Comparison of ENCODE assay signal across 7 mouse cellular contexts in genomic region chr10:70096366-70097188, GRCm38 (mm10). TPM values are rescaled to one million over a fixed set of nuclear protein-coding genes. Genes with fewer than 3 reads are reported as not detected.
A peak's percentile ranks its signal among the peaks of the same experiment; 100 is the strongest.
DNase-seq lines count a peak whose midpoint lies in the region; ATAC-seq lines count a peak whose summit lies in the region.

Ccdc6 (plus strand) TSS chr10:70097121.

- H3K9me3 ChIP-seq in intestine, embryonic 15.5 days = no peaks in the 10 kb centered on the region
- no peaks in the 10 kb centered on the region for H3K9me3 ChIP-seq in midbrain, embryonic 11.5 days (ENCODE audit: control insufficient read depth, low read length)

- peak within 1 kb of the TSS; percentile 90 for H3K27ac ChIP-seq in intestine, embryonic 15.5 days
- peak within 1 kb of the TSS; percentile 67 for H3K27ac ChIP-seq in midbrain, embryonic 11.5 days (ENCODE audit: low read depth, low read length)

- under 1% methylated on average over 55 of the region's 77 CpGs for WGBS in intestine, embryonic 15.5 days
- WGBS in midbrain, embryonic 11.5 days = under 1% methylated on average over 40 of the region's 77 CpGs

- intact Hi-C loops in gastrocnemius, postnatal 36 days (cut with DNase I) = loop anchor here (2.0 to 5.0 kb wide), 3 partner anchors 36 to 74 kb away; no protein-coding TSS in a partner anchor
- intact Hi-C loops in left cerebral cortex, postnatal 4 days (cut with DNase I) = loop anchor here (10.0 kb wide), 2 partner anchors 72 to 198 kb away; no protein-coding TSS in a partner anchor

- peaks cover 12% of the 10 kb centered on the region for H3K4me1 ChIP-seq in intestine, embryonic 15.5 days (replicated peaks)
- peaks cover 23% of the 10 kb centered on the region for H3K4me1 ChIP-seq in midbrain, embryonic 11.5 days (ENCODE audit: control insufficient read depth, insufficient read depth, low read length)

- H3K9ac ChIP-seq in intestine, embryonic 15.5 days = peak within 1 kb of the TSS; percentile 94
- H3K9ac ChIP-seq in midbrain, embryonic 11.5 days (ENCODE audit: low read length) = peak within 1 kb of the TSS; percentile 93

- no peaks in the 10 kb centered on the region for H3K36me3 ChIP-seq in intestine, embryonic 15.5 days
- H3K36me3 ChIP-seq in midbrain, embryonic 11.5 days (ENCODE audit: control insufficient read depth, insufficient read depth, low read length) = no peaks in the 10 kb centered on the region

- peak within 1 kb of the TSS; percentile 83 for H3K4me2 ChIP-seq in intestine, embryonic 15.5 days (replicated peaks)
- peak within 1 kb of the TSS; percentile 86 for H3K4me2 ChIP-seq in midbrain, embryonic 11.5 days

- peak; percentile 88 for ATAC-seq in intestine, embryonic 15.5 days
- peak; percentile 91 for ATAC-seq in midbrain, embryonic 11.5 days (ENCODE audit: low FRiP score)

- DNase-seq in adrenal gland, adult 2 months = peak; percentile 92
- DNase-seq in embryo, embryonic 11 days = peak; percentile 94
- DNase-seq in gastrocnemius, postnatal 36 days = peak; percentile 82 to 83
- DNase-seq in left cerebral cortex, postnatal 4 days = peak; percentile 89
- peak; percentile 97 for DNase-seq in midbrain, embryonic 11.5 days (ENCODE audit: low spot score, missing footprints)
- DNase-seq in right cerebral cortex, postnatal 4 days = peak; percentile 93

- peak within 1 kb of the TSS; percentile 92 for H3K4me3 ChIP-seq in intestine, embryonic 15.5 days (replicated peaks)
- peak within 1 kb of the TSS; percentile 93 for H3K4me3 ChIP-seq in midbrain, embryonic 11.5 days (ENCODE audit: low read depth, low read length)

- H3K27me3 ChIP-seq in intestine, embryonic 15.5 days (replicated peaks) = no peaks in the 10 kb centered on the region
- no peaks in the 10 kb centered on the region for H3K27me3 ChIP-seq in midbrain, embryonic 11.5 days (ENCODE audit: control insufficient read depth, insufficient read depth, low read length)

RNA-seq across cellular contexts. Expression of gene Ccdc6, which starts in this region (rescaled TPM):
- total RNA-seq in adrenal gland, adult 2 months (2021) = 10 to 100 TPM; 42.0 to 94.0 TPM
- 19.7 and 22.0 TPM in 2 replicates for polyA plus RNA-seq in adrenal gland, adult 2 months (2012; rRNA removed)
- total RNA-seq in gastrocnemius, postnatal 36 days (2021) = 100 to 1,000 TPM; 100 to 121 TPM
- polyA plus RNA-seq in intestine, embryonic 15.5 days (2015; fragmentation: Nextera tagmentation; extraction: Ambion mirVana) = 13.5 and 14.0 TPM in 2 replicates
- 10 to 100 TPM; 68.1 to 70.5 TPM for total RNA-seq in left cerebral cortex, postnatal 4 days (2021)
- polyA plus RNA-seq in midbrain, embryonic 11.5 days (2014; fragmentation: Nextera tagmentation; extraction: Ambion mirVana) = 22.3 and 23.5 TPM in 2 replicates

Comparison
In these comparisons a context has a peak if more than half of its experiments do, and no peak if none do; other contexts are left out.
1. Peak in every context shown above with its lines: DNase-seq, ATAC-seq, H3K4me3 ChIP-seq and H3K27ac ChIP-seq.